Mouse (Mus musculus): ENCODE data around the gene Tmco4.

DNA sequence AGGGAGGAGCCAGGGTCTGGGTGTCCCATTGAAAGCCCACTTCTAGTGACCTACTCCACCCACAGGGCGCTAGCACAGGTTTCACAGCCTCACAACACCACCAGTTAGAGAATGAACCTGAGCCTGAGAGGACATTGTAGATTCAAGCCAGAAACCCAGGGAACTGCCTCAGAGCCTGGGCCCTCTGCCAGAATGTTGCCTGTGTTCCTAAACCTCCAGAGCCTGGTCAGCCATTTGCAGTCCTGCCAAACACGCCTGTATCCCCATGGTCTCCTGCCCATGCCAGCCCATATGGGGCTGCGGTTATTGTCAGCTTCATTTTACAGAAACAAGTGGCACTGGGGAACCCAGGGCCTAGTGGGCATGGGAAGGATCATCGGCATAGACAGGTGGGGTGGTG, 82.6 kb downstream of the Tmco4 start:
- TF ChIP-seq POLR2A (IDR thresholded peaks at IDR 0.05; ENCODE audit: borderline replicate concordance, extremely low read depth, low read depth, low read length) (no peak), CTCF (IDR thresholded peaks at IDR 0.05; ENCODE audit: insufficient read depth, low read length) (no peak)
